Mouse (Mus musculus) liver, postnatal 0 days (tissue): Measurements from ENCODE around the gene Dmbx1. TPM values are rescaled to one million over a fixed set of nuclear protein-coding genes. Genes with fewer than 3 reads are reported as not detected.

Source experiments
- ATAC-seq: fragments of 200-750 bp; cut with Nextera tagmentation; 2 replicates; pipeline ENCODE4 v1.8.0; 2017; ENCODE audit warnings: mild to moderate bottlenecking, moderate library complexity
- DNase-seq: peaks from one replicate; pipeline ENCODE4 v3.0.0-alpha.2; 2016
- H3K27ac ChIP-seq: fragments of 300-500 bp; sonication (generic); 2 replicates; pipeline ENCODE4 v1.5.1; 2014; ENCODE audit warnings: antibody characterized with exemption, moderate library complexity, mild to moderate bottlenecking, low read depth
- H3K27me3 ChIP-seq: fragments of 300-500 bp; sonication (generic); 2 replicates; pipeline ENCODE4 v1.6.1; 2014; ENCODE audit warnings: low read length, control low read depth, mixed read lengths; ENCODE audit not compliant: insufficient read depth
- H3K36me3 ChIP-seq: fragments of 300-500 bp; sonication (generic); replicated peaks from 2 replicates; pipeline ENCODE4 v1.6.1; 2014; ENCODE audit warnings: mild to moderate bottlenecking, control low read depth, low read length, moderate library complexity, mixed read lengths; ENCODE audit not compliant: insufficient read depth
- H3K4me1 ChIP-seq: fragments of 300-500 bp; sonication (generic); 2 replicates; pipeline ENCODE4 v1.6.1; 2014; ENCODE audit warnings: antibody characterized with exemption, mild to moderate bottlenecking, control low read depth; ENCODE audit not compliant: insufficient read depth
- H3K4me2 ChIP-seq: fragments of 300-500 bp; sonication (generic); 2 replicates; pipeline ENCODE4 v1.6.1; 2014; ENCODE audit warnings: low read depth, mild to moderate bottlenecking, low read length, moderate library complexity, mixed read lengths
- H3K4me3 ChIP-seq: fragments of 300-500 bp; sonication (generic); 2 replicates; pipeline ENCODE4 v1.5.1; 2014; ENCODE audit warnings: low read depth, low read length
- H3K9ac ChIP-seq: fragments of 300-500 bp; sonication (generic); replicated peaks from 2 replicates; pipeline ENCODE4 v1.6.1; 2014; ENCODE audit warnings: mild to moderate bottlenecking, moderate library complexity
- H3K9me3 ChIP-seq: fragments of 300-500 bp; sonication (generic); 2 replicates; pipeline ENCODE4 v1.6.1; 2016; ENCODE audit warnings: mild to moderate bottlenecking, control low read depth, low read length, mixed read lengths
- CTCF ChIP-seq: sonication (generic); IDR thresholded peaks from 2 replicates; pipeline ENCODE4 v1.5.1; 2016; ENCODE audit warnings: antibody characterized with exemption, low read depth
- EP300 ChIP-seq: IDR thresholded peaks from 2 replicates; pipeline ENCODE4 v1.6.1; 2016; ENCODE audit warnings: antibody characterized with exemption, low read depth, mild to moderate bottlenecking
- WGBS: fragments of 180-500 bp; shearing (Covaris S2); extraction: QIAGEN DNeasy Blood & Tissue Kit; methylation state at CpG from one replicate; pipeline ENCODE4 v1.1.7; 2014; ENCODE audit not compliant: insufficient replicate concordance; 5-methylcytosine and 5-hydroxymethylcytosine counted together
- polyA plus RNA-seq: library from polyadenylated mRNA; unstranded; fragments of >200 nt; fragmentation: Nextera tagmentation; extraction: Ambion mirVana; gene quantifications from 2 replicates; pipeline ENCODE4 v1.2.1, GENCODE M21; 2015

Dmbx1 gene
- polyA plus RNA-seq, 1 experiment from 2014 or later, result not detected

DNA sequence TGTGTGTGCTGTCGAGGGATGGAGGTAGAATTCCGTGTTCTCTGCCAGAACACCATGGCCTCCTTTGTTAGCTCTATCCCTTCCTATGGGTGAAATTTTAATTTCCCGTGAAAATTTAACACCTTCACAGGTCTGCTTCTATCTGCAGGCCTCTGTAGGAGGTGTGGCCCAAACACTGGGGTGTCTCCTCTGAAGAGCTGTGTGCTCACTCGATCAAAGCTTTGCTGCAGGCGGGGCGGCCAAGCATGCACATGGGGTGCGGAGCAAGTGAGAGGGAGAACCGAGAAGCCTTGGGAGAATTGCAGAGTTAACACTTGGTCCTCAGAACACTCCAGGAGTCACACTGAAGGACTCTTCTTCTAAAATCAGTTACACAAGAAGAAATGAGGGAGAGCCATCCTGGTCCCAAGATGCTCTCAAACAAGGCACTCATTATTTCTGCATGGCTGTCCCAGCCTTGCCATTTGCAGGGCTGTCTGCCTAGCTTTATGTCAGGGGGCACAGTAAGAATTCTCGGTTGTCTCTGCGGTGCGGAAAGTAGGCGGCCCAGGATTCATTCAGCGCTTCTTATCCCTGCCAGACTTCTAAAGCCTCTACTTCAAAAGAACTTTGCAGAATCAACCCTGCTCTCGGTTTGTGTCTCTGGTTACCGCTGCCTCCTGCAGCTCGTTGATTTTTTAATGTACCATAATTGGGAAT is 70.1 kb downstream of the Dmbx1 start:
- DNase-seq (no peak), ATAC-seq (no peak)
- 78% methylated on average over 16 of the region's 16 CpGs for WGBS
- TF ChIP-seq EP300 (no peak), CTCF (no peak)
- no peak overlapping the region for H3K4me2 ChIP-seq
- no peak overlapping the region for H3K27ac ChIP-seq
- H3K9me3 ChIP-seq, result no peaks in the 10 kb centered on the region
- H3K4me1 ChIP-seq, result no peaks in the 10 kb centered on the region
- no peak overlapping the region for H3K9ac ChIP-seq
- peaks cover 84% of the 10 kb centered on the region for H3K36me3 ChIP-seq
- H3K27me3 ChIP-seq, result no peaks in the 10 kb centered on the region
- H3K4me3 ChIP-seq, result no peak overlapping the region

Other genes starting within 250 kb of the Dmbx1 start
- 8.3 and 8.4 TPM in 2 replicates for gene Efcab14, start 202.2 kb downstream of the Dmbx1 start, polyA plus RNA-seq
- 0.14 and 0.22 TPM in 2 replicates for gene Tex38, start 158.9 kb downstream of the Dmbx1 start, polyA plus RNA-seq
- gene Atpaf1, start 155.1 kb downstream of the Dmbx1 start, polyA plus RNA-seq, result 14.5 and 15.2 TPM in 2 replicates
- 7.3 and 10.0 TPM in 2 replicates for gene Mob3c, start 111.8 kb downstream of the Dmbx1 start, polyA plus RNA-seq
- 31.6 and 37.0 TPM in 2 replicates for gene Mknk1, start 100.7 kb downstream of the Dmbx1 start, polyA plus RNA-seq
- gene Kncn, start 55.5 kb downstream of the Dmbx1 start, polyA plus RNA-seq, result not detected in 2 replicates
- gene 6430628N08Rik, start 49.3 kb downstream of the Dmbx1 start, polyA plus RNA-seq, result not detected in 2 replicates
- gene Faah, start 78.0 kb upstream of the Dmbx1 start, polyA plus RNA-seq, result 31.4 and 34.2 TPM in 2 replicates
- 8.4 and 8.7 TPM in 2 replicates for gene Nsun4, start 114.0 kb upstream of the Dmbx1 start, polyA plus RNA-seq
- 563 and 605 TPM in 2 replicates for gene Uqcrh, start 135.1 kb upstream of the Dmbx1 start, polyA plus RNA-seq
- 22.9 and 23.3 TPM in 2 replicates for gene Lrrc41, start 135.3 kb upstream of the Dmbx1 start, polyA plus RNA-seq
- 7.3 and 10.3 TPM in 2 replicates for gene Rad54l, start 183.8 kb upstream of the Dmbx1 start, polyA plus RNA-seq
- 8.8 and 9.2 TPM in 2 replicates for gene Pomgnt1, start 183.9 kb upstream of the Dmbx1 start, polyA plus RNA-seq
- gene Lurap1, start 211.4 kb upstream of the Dmbx1 start, polyA plus RNA-seq, result 0.24 and 0.27 TPM in 2 replicates
- gene Tspan1, start 227.7 kb upstream of the Dmbx1 start, polyA plus RNA-seq, result 0.08 TPM in 1 of 2 replicates, not detected in the other
- not detected in 2 replicates for gene 1700042G07Rik, start 233.4 kb upstream of the Dmbx1 start, polyA plus RNA-seq
- gene Gm49337, start 233.5 kb upstream of the Dmbx1 start, polyA plus RNA-seq, result not detected in 2 replicates